Mouse (Mus musculus) colon, adult 2 months (tissue): ENCODE measurements around the gene Pax6. TPM values are rescaled to one million over a fixed set of nuclear protein-coding genes. Genes with fewer than 3 reads are reported as not detected.

Source experiments
- polyA plus RNA-seq: library from polyadenylated mRNA; depleted of rRNA; stranded (reverse); fragments of >200 nt; gene quantifications from 2 replicates; pipeline ENCODE4 v1.2.3, GENCODE M21; 2012; rRNA removed

Gene Pax6
- 1.2 and 1.5 TPM in 2 replicates for polyA plus RNA-seq

GRCm38 (mm10) chr2:105668271-105669270 lies at the start of gene Pax6:
Gene Pax6, plus strand, starts transcription at chr2:105668900.

Other genes with a start within 250 kb of the Pax6 start
- 2.1 and 6.5 TPM in 2 replicates for gene Elp4, start 235.7 kb downstream of the Pax6 start, polyA plus RNA-seq
- gene Immp1l, start 235.7 kb downstream of the Pax6 start, polyA plus RNA-seq, result 4.3 and 4.8 TPM in 2 replicates